Comparison of ENCODE assay signal across 14 mouse cellular contexts in genomic region chr11:57070196-57070901, GRCm38 (mm10). TPM values are rescaled to one million over a fixed set of nuclear protein-coding genes. Genes with fewer than 3 reads are reported as not detected.
DNase-seq lines count a peak whose midpoint lies in the region; ATAC-seq lines count a peak whose summit lies in the region.
"Had no signal": no experiment of that assay in that cellular context is flagged by ENCODE, and none has a peak within 500 bp of the region (broad histone marks: within the 10 kb centered on the region; RNA-seq: fewer than 3 reads in every experiment).

No protein-coding gene starts in this region.

- H3K36me3 ChIP-seq in hindbrain, embryonic 11.5 days (ENCODE audit: control insufficient read depth, insufficient read depth, low read length): no peaks in the 10 kb centered on the region
- H3K36me3 ChIP-seq in hindbrain, embryonic 10.5 days: no peaks in the 10 kb centered on the region
- H3K36me3 ChIP-seq in hindbrain, embryonic 14.5 days (replicated peaks; ENCODE audit: control insufficient read depth, insufficient read depth): no peaks in the 10 kb centered on the region
- H3K36me3 ChIP-seq in neural tube, embryonic 14.5 days (ENCODE audit: control insufficient read depth, insufficient read depth, low read length): no peaks in the 10 kb centered on the region
- H3K36me3 ChIP-seq in heart, embryonic 11.5 days (ENCODE audit: control insufficient read depth, insufficient read depth, low read length): no peaks in the 10 kb centered on the region
- H3K36me3 ChIP-seq: embryonic facial prominence, embryonic 15.5 days; limb, embryonic 15.5 days had no signal

- DNase-seq in hindbrain, embryonic 11.5 days (ENCODE audit: low spot score): peak; percentile 15
- DNase-seq in hindbrain, embryonic 10.5 days (ENCODE audit: low spot score): no peak
- DNase-seq in brain, embryonic 18.5 days (ENCODE audit: low read depth, low spot score): peak; percentile 22
- no peak for DNase-seq in hindbrain, embryonic 14.5 days (ENCODE audit: low spot score)
- DNase-seq in left cerebral cortex, adult 8-10 months (ENCODE audit: low spot score in 2 of 2): no peak
- DNase-seq: cerebellum, postnatal 36 days; kidney, adult 2 months; lung, embryonic 14.5 days had no signal

- H3K4me2 ChIP-seq in hindbrain, embryonic 11.5 days (replicated peaks; ENCODE audit: low read depth, low read length): no peak overlapping the region
- no peak overlapping the region for H3K4me2 ChIP-seq in hindbrain, embryonic 14.5 days (replicated peaks)
- H3K4me2 ChIP-seq in neural tube, embryonic 14.5 days (ENCODE audit: low read depth, low read length): no peak overlapping the region
- H3K4me2 ChIP-seq in heart, embryonic 11.5 days: no peak overlapping the region
- H3K4me2 ChIP-seq: embryonic facial prominence, embryonic 15.5 days; limb, embryonic 15.5 days; lung, embryonic 14.5 days had no signal

- H3K27ac ChIP-seq in hindbrain, embryonic 11.5 days (ENCODE audit: low read depth, low read length): no peak overlapping the region
- H3K27ac ChIP-seq in hindbrain, embryonic 10.5 days: no peak overlapping the region
- peak overlapping the region; percentile 33; the same call in 1 of the 2 replicates for H3K27ac ChIP-seq in hindbrain, embryonic 14.5 days
- no peak overlapping the region for H3K27ac ChIP-seq in neural tube, embryonic 14.5 days (ENCODE audit: low read depth, low read length)
- H3K27ac ChIP-seq in heart, embryonic 11.5 days (ENCODE audit: low read depth, low read length): no peak overlapping the region
- H3K27ac ChIP-seq: embryonic facial prominence, embryonic 15.5 days; limb, embryonic 15.5 days had no signal

- H3K9me3 ChIP-seq in hindbrain, embryonic 11.5 days (ENCODE audit: control insufficient read depth, low read length): no peaks in the 10 kb centered on the region
- no peaks in the 10 kb centered on the region for H3K9me3 ChIP-seq in hindbrain, embryonic 10.5 days
- H3K9me3 ChIP-seq in hindbrain, embryonic 14.5 days (ENCODE audit: control insufficient read depth, low read length): no peaks in the 10 kb centered on the region
- H3K9me3 ChIP-seq in neural tube, embryonic 14.5 days (ENCODE audit: control insufficient read depth, low read length): no peaks in the 10 kb centered on the region
- H3K9me3 ChIP-seq in heart, embryonic 11.5 days (replicated peaks; ENCODE audit: control insufficient read depth, low read length): no peaks in the 10 kb centered on the region
- H3K9me3 ChIP-seq: embryonic facial prominence, embryonic 15.5 days; limb, embryonic 15.5 days had no signal

- 76% methylated on average over 8 of the region's 8 CpGs for WGBS in hindbrain, embryonic 11.5 days
- 81% methylated on average over 8 of the region's 8 CpGs for WGBS in hindbrain, embryonic 10.5 days
- 43% methylated on average over 8 of the region's 8 CpGs for WGBS in hindbrain, embryonic 14.5 days
- WGBS in neural tube, embryonic 14.5 days: 43% methylated on average over 8 of the region's 8 CpGs
- 84% methylated on average over 8 of the region's 8 CpGs for WGBS in heart, embryonic 11.5 days (ENCODE audit: insufficient replicate concordance)

- no peak overlapping the region for H3K4me3 ChIP-seq in hindbrain, embryonic 11.5 days (ENCODE audit: low read depth, low read length)
- no peak overlapping the region for H3K4me3 ChIP-seq in hindbrain, embryonic 10.5 days
- H3K4me3 ChIP-seq in hindbrain, embryonic 14.5 days (replicated peaks; ENCODE audit: low read length): no peak overlapping the region
- no peak overlapping the region for H3K4me3 ChIP-seq in neural tube, embryonic 14.5 days (ENCODE audit: low read depth, low read length)
- no peak overlapping the region for H3K4me3 ChIP-seq in heart, embryonic 11.5 days (ENCODE audit: low read depth, low read length)
- H3K4me3 ChIP-seq: embryonic facial prominence, embryonic 15.5 days; limb, embryonic 15.5 days had no signal

- no peaks in the 10 kb centered on the region for H3K4me1 ChIP-seq in hindbrain, embryonic 11.5 days (replicated peaks; ENCODE audit: control insufficient read depth, insufficient read depth, low read length)
- H3K4me1 ChIP-seq in hindbrain, embryonic 10.5 days (replicated peaks): peaks cover 12% of the 10 kb centered on the region; the same call in 1 of the 2 replicates
- peaks cover 19% of the 10 kb centered on the region; the same call in 1 of the 2 replicates for H3K4me1 ChIP-seq in hindbrain, embryonic 14.5 days (replicated peaks; ENCODE audit: control insufficient read depth, insufficient read depth, low read length)
- no peaks in the 10 kb centered on the region for H3K4me1 ChIP-seq in neural tube, embryonic 14.5 days (ENCODE audit: control insufficient read depth, insufficient read depth, low read length)
- no peaks in the 10 kb centered on the region for H3K4me1 ChIP-seq in heart, embryonic 11.5 days (ENCODE audit: control insufficient read depth, insufficient read depth, low read length)
- H3K4me1 ChIP-seq: embryonic facial prominence, embryonic 15.5 days; limb, embryonic 15.5 days had no signal

- H3K9ac ChIP-seq in hindbrain, embryonic 11.5 days (ENCODE audit: low read depth, low read length): no peak overlapping the region
- no peak overlapping the region for H3K9ac ChIP-seq in hindbrain, embryonic 14.5 days
- no peak overlapping the region for H3K9ac ChIP-seq in neural tube, embryonic 14.5 days (replicated peaks; ENCODE audit: low read depth, low read length)
- no peak overlapping the region for H3K9ac ChIP-seq in heart, embryonic 11.5 days (ENCODE audit: low read depth, low read length)
- H3K9ac ChIP-seq: embryonic facial prominence, embryonic 15.5 days; limb, embryonic 15.5 days; lung, embryonic 14.5 days had no signal

- H3K27me3 ChIP-seq in hindbrain, embryonic 11.5 days (ENCODE audit: control insufficient read depth, insufficient read depth, low read length): no peaks in the 10 kb centered on the region
- H3K27me3 ChIP-seq in hindbrain, embryonic 10.5 days (ENCODE audit: insufficient read depth, poor library complexity, severe bottlenecking): no peaks in the 10 kb centered on the region
- H3K27me3 ChIP-seq in hindbrain, embryonic 14.5 days (ENCODE audit: control insufficient read depth, insufficient read depth, low read length): no peaks in the 10 kb centered on the region
- H3K27me3 ChIP-seq in neural tube, embryonic 14.5 days (ENCODE audit: control insufficient read depth, insufficient read depth, low read length): no peaks in the 10 kb centered on the region
- H3K27me3 ChIP-seq in heart, embryonic 11.5 days (ENCODE audit: control insufficient read depth, insufficient read depth, low read length): no peaks in the 10 kb centered on the region
- H3K27me3 ChIP-seq: embryonic facial prominence, embryonic 15.5 days; limb, embryonic 15.5 days had no signal

- peak; percentile 33; the same call in 1 of the 2 replicates for ATAC-seq in hindbrain, embryonic 11.5 days (ENCODE audit: low FRiP score)
- 0 out of 2 replicates have a peak, but pooled peaks have one; percentile 21 for ATAC-seq in hindbrain, embryonic 14.5 days (ENCODE audit: low FRiP score)
- ATAC-seq in neural tube, embryonic 14.5 days (ENCODE audit: low read depth): peak; percentile 84
- no peak for ATAC-seq in heart, embryonic 11.5 days (replicated peaks; ENCODE audit: insufficient number of reproducible peaks, low FRiP score, low TSS enrichment)

RNA-seq across cellular contexts. Expression of gene Gria1, which starts 59.2 kb away (rescaled TPM):
- polyA plus RNA-seq in hindbrain, embryonic 11.5 days (2014; fragmentation: Nextera tagmentation; extraction: Ambion mirVana): 2.1 and 2.8 TPM in 2 replicates
- polyA plus RNA-seq in hindbrain, embryonic 10.5 days (2016; fragmentation: Nextera tagmentation; extraction: Ambion mirVana): 1.00 and 1.8 TPM in 2 replicates
- polyA plus RNA-seq in hindbrain, embryonic 14.5 days (2014; fragmentation: Nextera tagmentation; extraction: Ambion mirVana): 39.7 and 40.4 TPM in 2 replicates
- polyA plus RNA-seq in neural tube, embryonic 14.5 days (2014; fragmentation: Nextera tagmentation; extraction: Ambion mirVana): 59.1 and 60.6 TPM in 2 replicates
- 1.1 and 1.4 TPM in 2 replicates for polyA plus RNA-seq in heart, embryonic 11.5 days (2014; fragmentation: Nextera tagmentation; extraction: Ambion mirVana)
- total RNA-seq in left cerebral cortex, adult 8-10 months (2022): 100 to 1,000 TPM; 226 to 288 (median 261) TPM
- total RNA-seq: granulocyte monocyte progenitor cell, adult 5-6 weeks; megakaryocyte progenitor cell, adult 5-6 weeks had no signal

Comparison
In these comparisons a context has a peak if more than half of its experiments do, and no peak if none do; other contexts are left out.
1. DNase-seq: peak in hindbrain, embryonic 11.5 days (single experiment) and brain, embryonic 18.5 days (single experiment); none in hindbrain, embryonic 10.5 days (single experiment), hindbrain, embryonic 14.5 days (single experiment) and left cerebral cortex, adult 8-10 months (0 of 2).
2. RNA of gene Gria1, which starts 59.2 kb away (polyA plus RNA-seq): 59.1 to 60.6 TPM in neural tube, embryonic 14.5 days and 39.7 to 40.4 TPM in hindbrain, embryonic 14.5 days; 2.1 to 2.8 TPM in hindbrain, embryonic 11.5 days, 1.00 to 1.8 TPM in hindbrain, embryonic 10.5 days and 1.1 to 1.4 TPM in heart, embryonic 11.5 days; every median in the first group is over 10 times any median in the second.